In genomic region chr9:58581283-58581930, GRCm38 (mm10) we compare ENCODE assay signal across 8 mouse cellular contexts. TPM values are rescaled to one million over a fixed set of nuclear protein-coding genes. Genes with fewer than 3 reads are reported as not detected.
DNase-seq lines count a peak whose midpoint lies in the region; ATAC-seq and TF ChIP-seq lines count a peak whose summit lies in the region.

No protein-coding gene starts in this region.

- 27% methylated on average over 8 of the region's 8 CpGs for WGBS in kidney, embryonic 15.5 days
- 34% methylated on average over 8 of the region's 8 CpGs for WGBS in hindbrain, embryonic 10.5 days
- WGBS in lung, embryonic 16.5 days: 25% methylated on average over 8 of the region's 8 CpGs

- TF ChIP-seq POLR2A in bone marrow macrophage, adult 2 months (IDR thresholded peaks at IDR 0.05; ENCODE audit: borderline replicate concordance, low read depth, low read length): no peak

- peak overlapping the region; percentile 94 for H3K27ac ChIP-seq in kidney, embryonic 15.5 days
- peak overlapping the region; percentile 89 for H3K27ac ChIP-seq in bone marrow macrophage, adult 2 months (ENCODE audit: insufficient read depth, low read depth, low read length)
- H3K27ac ChIP-seq in hindbrain, embryonic 10.5 days: peak overlapping the region; percentile 97
- H3K27ac ChIP-seq in lung, embryonic 16.5 days (ENCODE audit: low read length): peak overlapping the region; percentile 85

- no peak for DNase-seq in kidney, postnatal 4 days
- DNase-seq in hindbrain, embryonic 10.5 days (ENCODE audit: low spot score): no peak
- no peak for DNase-seq in right cerebral cortex, postnatal 25 days
- DNase-seq in spleen, adult 12 weeks (ENCODE audit: low spot score): no peak
- DNase-seq in urinary bladder, postnatal 25 days (ENCODE audit: low spot score): no peak

- H3K27me3 ChIP-seq in kidney, embryonic 15.5 days: no peaks in the 10 kb centered on the region
- no peaks in the 10 kb centered on the region for H3K27me3 ChIP-seq in hindbrain, embryonic 10.5 days (ENCODE audit: insufficient read depth, poor library complexity, severe bottlenecking)
- H3K27me3 ChIP-seq in lung, embryonic 16.5 days (ENCODE audit: control insufficient read depth, insufficient read depth, low read depth, low read length): no peaks in the 10 kb centered on the region

- H3K4me3 ChIP-seq in kidney, embryonic 15.5 days (replicated peaks): peak overlapping the region; percentile 95
- peak overlapping the region; percentile 49 for H3K4me3 ChIP-seq in bone marrow macrophage, adult 2 months (ENCODE audit: insufficient read depth, low read length)
- peak overlapping the region; percentile 92 for H3K4me3 ChIP-seq in hindbrain, embryonic 10.5 days
- peak overlapping the region; percentile 56 for H3K4me3 ChIP-seq in lung, embryonic 16.5 days (ENCODE audit: low read length)

- H3K9me3 ChIP-seq in kidney, embryonic 15.5 days (replicated peaks): no peaks in the 10 kb centered on the region
- no peaks in the 10 kb centered on the region for H3K9me3 ChIP-seq in hindbrain, embryonic 10.5 days
- H3K9me3 ChIP-seq in lung, embryonic 16.5 days (ENCODE audit: control insufficient read depth, low read length): no peaks in the 10 kb centered on the region

- H3K4me2 ChIP-seq in kidney, embryonic 15.5 days: peak overlapping the region; percentile 72
- peak overlapping the region; percentile 68 for H3K4me2 ChIP-seq in lung, embryonic 16.5 days (ENCODE audit: low read depth, low read length)

- ATAC-seq in kidney, embryonic 15.5 days (replicated peaks; ENCODE audit: low FRiP score): 0 out of 2 replicates have a peak, but pooled peaks have one; percentile 2
- ATAC-seq in lung, embryonic 16.5 days (ENCODE audit: low read depth): peak; percentile 11

- H3K9ac ChIP-seq in kidney, embryonic 15.5 days: peak overlapping the region; percentile 61
- peak overlapping the region; percentile 68 for H3K9ac ChIP-seq in lung, embryonic 16.5 days (ENCODE audit: low read length)

- no peak for TF ChIP-seq CTCF in bone marrow macrophage, adult 2 months (IDR thresholded peaks at IDR 0.05; ENCODE audit: low read depth, low read length)

- H3K36me3 ChIP-seq in kidney, embryonic 15.5 days: no peaks in the 10 kb centered on the region
- H3K36me3 ChIP-seq in hindbrain, embryonic 10.5 days: no peaks in the 10 kb centered on the region
- no peaks in the 10 kb centered on the region for H3K36me3 ChIP-seq in lung, embryonic 16.5 days (ENCODE audit: control insufficient read depth, insufficient read depth, low read length)

- H3K4me1 ChIP-seq in kidney, embryonic 15.5 days: peaks cover 16% of the 10 kb centered on the region
- H3K4me1 ChIP-seq in bone marrow macrophage, adult 2 months (ENCODE audit: control insufficient read depth, insufficient read depth, low read length): peaks cover 17% of the 10 kb centered on the region
- H3K4me1 ChIP-seq in hindbrain, embryonic 10.5 days (replicated peaks): peaks cover 28% of the 10 kb centered on the region
- H3K4me1 ChIP-seq in lung, embryonic 16.5 days (replicated peaks; ENCODE audit: control insufficient read depth, insufficient read depth, low read length): peaks cover 10% of the 10 kb centered on the region

RNA-seq across cellular contexts. Expression of gene Nptn, which starts 0.6 kb away (rescaled TPM):
- 124 and 136 TPM in 2 replicates for polyA plus RNA-seq in kidney, embryonic 15.5 days (2015; fragmentation: Nextera tagmentation; extraction: Ambion mirVana)
- 570 and 586 TPM in 2 replicates for polyA plus RNA-seq in bone marrow macrophage, adult 2 months (2012; ENCODE audit: insufficient read depth, insufficient read length, missing spikeins)
- polyA plus RNA-seq in hindbrain, embryonic 10.5 days (2016; fragmentation: Nextera tagmentation; extraction: Ambion mirVana): 57.2 and 57.6 TPM in 2 replicates
- 134 and 142 TPM in 2 replicates for polyA plus RNA-seq in lung, embryonic 16.5 days (2015; fragmentation: Nextera tagmentation; extraction: Ambion mirVana)

RNA-seq across cellular contexts. Expression of gene Cd276, which starts 26.2 kb away (rescaled TPM):
- polyA plus RNA-seq in kidney, embryonic 15.5 days (2015; fragmentation: Nextera tagmentation; extraction: Ambion mirVana): 35.7 and 38.4 TPM in 2 replicates
- 8.7 and 9.3 TPM in 2 replicates for polyA plus RNA-seq in bone marrow macrophage, adult 2 months (2012; ENCODE audit: insufficient read depth, insufficient read length, missing spikeins)
- 29.1 and 32.2 TPM in 2 replicates for polyA plus RNA-seq in hindbrain, embryonic 10.5 days (2016; fragmentation: Nextera tagmentation; extraction: Ambion mirVana)
- 33.0 and 41.2 TPM in 2 replicates for polyA plus RNA-seq in lung, embryonic 16.5 days (2015; fragmentation: Nextera tagmentation; extraction: Ambion mirVana)
